In genomic region chr14:93884467-93884866, GRCm38 (mm10) we compare ENCODE assay signal across 9 mouse cellular contexts. TPM values are rescaled to one million over a fixed set of nuclear protein-coding genes. Genes with fewer than 3 reads are reported as not detected.
A peak's percentile ranks its signal among the peaks of the same experiment; 100 is the strongest.
DNase-seq lines count a peak whose midpoint lies in the region; ATAC-seq and TF ChIP-seq lines count a peak whose summit lies in the region.
"Had no signal": no experiment of that assay in that cellular context is flagged by ENCODE, and none has a peak within 500 bp of the region (broad histone marks: within the 10 kb centered on the region; RNA-seq: fewer than 3 reads in every experiment).

No protein-coding gene starts in this region.

- no peak for TF ChIP-seq POLR2A in MEL (IDR thresholded peaks at IDR 0.05; ENCODE audit: control insufficient read depth in 1 of 2, insufficient read depth in 1 of 2, low read depth in 1 of 2, low read length in 2 of 2, poor library complexity in 1 of 2)

- no peaks in the 10 kb centered on the region for H3K9me3 ChIP-seq in MEL (replicated peaks; ENCODE audit: insufficient read depth, low read length)
- H3K9me3 ChIP-seq: heart, embryonic 13.5 days had no signal

- H3K36me3 ChIP-seq in MEL (ENCODE audit: control insufficient read depth in 1 of 2, insufficient read depth in 2 of 2, low read length in 2 of 2), result no peaks in the 10 kb centered on the region; a peak in 1 of 4 replicates
- H3K36me3 ChIP-seq: heart, embryonic 13.5 days had no signal

- no peaks in the 10 kb centered on the region for H3K79me2 ChIP-seq in MEL (ENCODE audit: control insufficient read depth, insufficient read depth, low read length, poor library complexity)

- TF ChIP-seq CTCF in MEL (IDR thresholded peaks at IDR 0.05 in 2 of 3, conservative IDR thresholded peaks at IDR 0.05 in 1 of 3; ENCODE audit: control insufficient read depth in 1 of 3, insufficient read depth in 1 of 3, low read depth in 2 of 3, low read length in 3 of 3, poor library complexity in 1 of 3, severe bottlenecking in 1 of 3), result peak; percentile 22 to 70 (median 58); a peak in 5 of 6 replicates

- H3K4me1 ChIP-seq in MEL (ENCODE audit: control insufficient read depth in 1 of 2, insufficient read depth in 2 of 2, low read length in 2 of 2), result no peaks in the 10 kb centered on the region

- peak; percentile 85 for TF ChIP-seq RAD21 in MEL (IDR thresholded peaks at IDR 0.05; ENCODE audit: low read depth, low read length)

- intact Hi-C loops in heart, postnatal 10 days (cut with DNase I), result loop anchor here (1.0 kb wide), 1 partner anchor 567 kb away; no protein-coding TSS in a partner anchor

- TF ChIP-seq EP300 in MEL (IDR thresholded peaks at IDR 0.05; ENCODE audit: low read depth in 1 of 2, low read length in 2 of 2), result no peak

- no peak for ATAC-seq in CD4-positive, CD25-positive, alpha-beta regulatory T cell, adult 4 months

- peak; percentile 72 for DNase-seq in MEL (ENCODE audit: low read depth, low spot score)
- peak; percentile 95 for DNase-seq in brain, adult 2 months (ENCODE audit: low read depth, low spot score)
- peak; percentile 49 for DNase-seq in fibroblast of lung, adult 2 months (ENCODE audit: low read depth)
- DNase-seq in heart, postnatal 10 days, result peak; percentile 64 to 80
- peak; percentile 82 to 88 for DNase-seq in layer of hippocampus, postnatal 10 days (ENCODE audit: low spot score in 2 of 2)
- peak; percentile 34 to 51 for DNase-seq in lung, postnatal 4 days
- DNase-seq in skeletal muscle tissue, adult 2 months (ENCODE audit: low read depth, low spot score), result peak; percentile 47

- no peaks in the 10 kb centered on the region for H3K27me3 ChIP-seq in MEL (ENCODE audit: control insufficient read depth in 1 of 2, insufficient read depth in 2 of 2, low read length in 2 of 2)

- H3K9ac ChIP-seq in MEL (ENCODE audit: control insufficient read depth, low read depth, low read length, poor library complexity, severe bottlenecking), result no peak overlapping the region
- H3K9ac ChIP-seq: heart, embryonic 13.5 days had no signal

- no peak overlapping the region for H3K4me3 ChIP-seq in MEL (ENCODE audit: control insufficient read depth in 1 of 2, insufficient read depth in 1 of 2, low read depth in 2 of 2, low read length in 2 of 2)
- H3K4me3 ChIP-seq: heart, embryonic 13.5 days had no signal

- H3K27ac ChIP-seq in MEL (ENCODE audit: control insufficient read depth, low read depth, low read length), result no peak overlapping the region
- H3K27ac ChIP-seq: heart, embryonic 13.5 days had no signal

TF ChIP-seq in MEL, 35 proteins besides CTCF, POLR2A, EP300 and RAD21:
- TF ChIP-seq GATA1 (IDR thresholded peaks at IDR 0.05; ENCODE audit: low read depth, low read length) (no peak), SMC3 (IDR thresholded peaks at IDR 0.05; ENCODE audit: low read depth, low read length) (peak; percentile 79), CHD2 (IDR thresholded peaks at IDR 0.05; ENCODE audit: low read length) (peak; percentile 41), ZC3H11A (IDR thresholded peaks at IDR 0.05; ENCODE audit: low read depth, low read length) (peak; percentile 74)

RNA-seq across cellular contexts. Expression of gene Pcdh9, which starts 6.0 kb away (rescaled TPM):
- total RNA-seq in MEL (2012; rRNA removed), result not detected in 2 replicates
- polyA plus RNA-seq in MEL (2012; ENCODE audit: insufficient read depth in 1 of 2, insufficient read length in 2 of 2, low read depth in 1 of 2, low replicate concordance in 2 of 2, missing spikeins in 1 of 2), result not detected
- 1 to 10 TPM; 2.6 to 3.6 TPM for total RNA-seq in heart, postnatal 10 days (2021)
- 100 to 1,000 TPM; 150 to 158 TPM for total RNA-seq in layer of hippocampus, postnatal 10 days (2021)
- not detected for polyA plus RNA-seq in CD4-positive, CD25-positive, alpha-beta regulatory T cell, adult 4 months (2017; shearing (Covaris generic))

Comparison
In these comparisons a context has a peak if more than half of its experiments do, and no peak if none do; other contexts are left out.
1. DNase-seq: peak in every context shown above with its lines; median percentile 95 in brain, adult 2 months; 85 in layer of hippocampus, postnatal 10 days; 72 in MEL; 72 in heart, postnatal 10 days; 49 in fibroblast of lung, adult 2 months; 47 in skeletal muscle tissue, adult 2 months; 42 in lung, postnatal 4 days.
2. RNA of gene Pcdh9, which starts 6.0 kb away (total RNA-seq): 150 to 158 TPM in layer of hippocampus, postnatal 10 days; 2.6 to 3.6 TPM in heart, postnatal 10 days and not detected in MEL; every median in the first group is over 10 times any median in the second.